Mouse (Mus musculus) left cerebral cortex, postnatal 36 days (tissue): ENCODE measurements around the gene 1700025G04Rik. TPM values are rescaled to one million over a fixed set of nuclear protein-coding genes. Genes with fewer than 3 reads are reported as not detected.

Experiments used
- DNase-seq, 2 experiments: peaks; one replicate each; pipeline ENCODE4 v3.0.0; 2021 to 2022; ENCODE audit warnings: low spot score in 2 of 2, mixed read lengths in 1 of 2
- intact Hi-C: fragments of 180-260 bp; cut with DNase I; formaldehyde crosslinking; loops from one replicate; pipeline ENCODE4 v1.15.1; 2025
- total RNA-seq, 2 experiments: library from RNA; stranded (reverse); gene quantifications; 2 replicates each; pipeline ENCODE4 v1.2.3; 2021

Gene 1700025G04Rik
- total RNA-seq, 2 experiments from 2014 or later: 70.8 to 75.8 TPM

DNA sequence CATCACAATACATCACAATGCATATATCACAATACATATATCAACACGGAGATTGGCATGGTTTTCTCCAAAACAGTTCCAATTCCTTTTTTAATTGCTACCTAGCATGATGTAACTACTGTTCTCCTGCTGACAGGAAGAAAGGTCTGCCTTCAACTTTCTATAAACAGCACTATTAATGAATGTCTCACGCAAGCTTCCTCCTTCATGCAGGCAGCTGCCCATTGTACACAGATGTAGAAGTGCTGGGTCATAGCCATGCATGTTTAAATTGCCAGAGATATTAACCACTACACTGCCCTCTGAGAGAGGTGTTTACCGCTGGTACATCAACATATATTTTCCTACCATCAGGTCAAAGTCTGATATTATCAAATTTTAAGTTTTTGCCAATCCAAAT is 113.1 kb downstream of the 1700025G04Rik start:
- DNase-seq: no peak
- intact Hi-C loops: no loop called here

DNA sequence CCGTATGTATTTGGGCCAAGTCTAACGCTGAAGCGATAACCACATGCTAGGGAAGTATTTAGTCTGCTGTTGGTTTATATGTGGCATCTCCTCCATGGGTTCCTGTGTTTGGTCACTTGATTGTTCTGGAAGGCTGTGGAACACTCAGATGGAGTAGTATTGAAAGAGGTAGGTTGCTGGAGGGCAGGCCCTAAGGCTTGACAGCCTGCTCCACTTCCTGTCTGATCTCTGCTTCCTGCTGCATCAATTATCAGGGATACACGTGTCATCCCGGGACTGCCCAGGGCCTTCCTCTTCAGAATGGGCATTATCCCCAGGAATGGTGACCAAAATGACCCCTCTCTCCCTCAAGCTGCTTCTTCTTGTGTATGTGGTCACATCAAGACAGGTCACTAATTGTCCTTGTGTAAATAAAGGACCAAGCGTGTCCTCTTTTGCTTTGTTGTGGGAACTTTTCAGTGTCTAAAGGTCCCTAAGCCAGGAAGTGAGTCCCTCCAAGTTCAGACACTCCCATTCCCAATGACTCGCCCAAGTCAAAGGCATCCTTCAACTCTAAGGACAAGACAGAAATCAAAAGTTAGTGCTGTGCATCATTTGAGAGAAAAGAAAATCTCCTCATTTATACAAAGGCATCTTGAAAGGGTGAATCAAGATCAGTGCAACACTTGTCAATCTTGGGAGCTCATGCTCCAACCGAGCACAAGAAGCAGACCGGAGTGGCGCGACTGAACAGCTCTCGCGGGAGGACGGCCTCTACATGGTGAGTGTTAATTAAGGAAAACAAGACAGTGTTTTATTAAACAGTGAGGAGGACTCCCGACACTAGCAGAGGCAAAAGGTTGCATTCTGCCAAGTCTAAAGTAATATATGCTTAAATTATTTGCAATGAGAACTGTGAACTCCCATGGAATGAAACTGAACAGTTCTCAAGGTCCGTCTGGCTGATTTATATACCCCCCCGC is 114.2 kb downstream of the 1700025G04Rik start:
- no peak for DNase-seq
- intact Hi-C loops: no loop called here

DNA sequence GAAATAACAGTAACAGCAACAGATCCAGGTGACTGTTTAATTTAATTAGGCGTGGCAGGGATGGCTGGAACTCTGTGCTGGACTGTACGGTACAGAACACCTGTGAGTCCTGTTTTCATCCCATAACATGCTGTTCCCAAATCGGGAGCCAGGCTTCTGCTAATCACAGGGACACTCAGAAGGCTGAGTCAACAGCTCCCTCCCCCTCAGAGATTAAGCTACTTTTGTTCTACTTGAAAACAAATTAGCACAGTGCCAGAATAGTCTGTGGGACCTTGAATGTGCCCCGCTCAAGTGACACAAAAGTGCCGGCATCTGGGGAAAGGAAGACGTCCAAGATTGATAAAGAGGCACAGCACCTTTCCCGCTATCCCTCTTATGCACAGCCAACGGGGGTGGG is 115.0 kb downstream of the 1700025G04Rik start:
- intact Hi-C loops: no loop called here
- DNase-seq: no peak

DNA sequence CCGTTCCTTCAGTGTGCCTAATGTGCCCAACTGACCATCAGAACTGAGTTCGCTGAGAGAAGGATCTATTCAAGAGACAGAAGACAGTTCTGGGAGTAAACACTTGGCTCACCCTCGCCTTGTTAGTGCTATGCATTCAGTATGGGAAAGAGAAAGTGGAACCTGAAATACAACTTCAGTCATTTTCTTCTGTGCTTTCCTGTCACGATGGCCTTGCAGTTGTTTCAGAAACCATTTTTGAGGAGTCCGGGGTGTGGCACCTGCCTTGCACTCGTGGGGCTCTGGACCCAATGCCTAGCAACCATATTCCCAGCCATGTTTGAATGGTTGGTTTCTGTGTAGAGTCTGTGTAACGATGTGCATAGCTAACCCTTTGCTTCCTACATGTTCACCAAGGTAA is 115.5 kb downstream of the 1700025G04Rik start:
- DNase-seq: no peak
- intact Hi-C loops: no loop called here

DNA sequence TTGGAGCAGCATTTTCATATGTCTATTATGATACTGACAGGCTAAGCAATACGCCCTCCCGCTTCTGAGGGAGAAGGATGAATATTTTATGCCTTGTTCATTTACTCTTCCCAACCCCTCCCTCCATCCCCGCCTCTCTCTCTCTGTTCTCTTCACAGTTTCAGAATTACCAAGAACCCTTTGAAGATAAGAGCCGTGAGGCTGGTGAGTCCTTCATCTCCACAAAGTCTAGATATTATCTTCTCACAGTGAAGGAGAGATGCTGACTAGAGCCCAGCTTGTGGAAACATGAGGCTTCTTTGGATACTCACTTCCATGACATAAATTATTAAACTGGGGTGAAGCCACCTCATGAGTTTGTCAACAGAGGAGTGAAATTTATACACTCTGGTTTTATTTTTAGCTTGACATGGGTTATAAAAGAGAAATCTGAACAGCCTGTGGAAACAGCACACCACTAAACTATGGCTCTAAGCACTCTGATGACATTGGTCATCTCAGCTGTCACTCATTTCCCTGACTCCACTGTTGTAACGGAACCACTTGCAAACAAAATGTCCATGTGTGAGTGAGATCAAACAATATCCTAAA is 116.7 kb downstream of the 1700025G04Rik start:
- intact Hi-C loops: no loop called here
- DNase-seq: no peak

DNA sequence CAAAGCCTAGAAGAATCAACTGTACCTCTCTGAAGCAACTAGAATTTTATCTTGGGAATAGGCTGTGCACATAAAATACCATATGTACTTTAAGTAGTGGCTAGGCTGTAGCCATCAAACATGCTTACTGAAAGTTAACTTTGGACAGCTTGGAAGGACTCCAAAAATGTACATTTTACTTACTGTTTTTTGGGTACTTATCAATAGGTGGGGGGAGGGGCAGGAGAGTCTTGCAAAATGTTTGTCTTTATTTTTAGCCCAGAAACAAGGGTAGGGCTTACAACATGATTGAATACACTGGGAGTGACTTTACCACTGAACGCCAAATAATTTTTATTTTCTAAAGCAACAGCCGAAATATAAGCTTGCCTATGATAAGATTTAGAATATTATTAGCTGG is 118.3 kb downstream of the 1700025G04Rik start:
- no peak for DNase-seq
- intact Hi-C loops: no loop called here

DNA sequence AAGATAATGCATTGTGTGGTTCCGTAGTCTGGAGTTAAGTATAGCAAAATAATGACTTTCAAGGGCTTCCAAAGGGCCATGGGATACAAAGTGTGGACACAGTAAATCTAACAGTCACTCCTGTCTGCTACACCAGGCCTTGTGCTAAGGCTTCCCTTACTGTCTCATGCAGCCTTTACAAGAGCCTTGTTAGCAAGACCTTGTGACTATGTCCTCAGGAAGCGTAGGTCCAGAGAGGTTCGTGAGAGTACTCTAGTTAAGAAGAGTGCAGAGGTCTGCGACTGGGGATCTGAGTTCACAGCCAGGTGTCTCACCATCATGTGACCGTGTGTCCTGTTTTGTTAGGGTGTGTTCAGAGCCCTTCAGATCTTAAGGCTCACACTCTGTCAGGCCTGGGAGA is 121.8 kb downstream of the 1700025G04Rik start:
- no peak for DNase-seq
- intact Hi-C loops: no loop called here

DNA sequence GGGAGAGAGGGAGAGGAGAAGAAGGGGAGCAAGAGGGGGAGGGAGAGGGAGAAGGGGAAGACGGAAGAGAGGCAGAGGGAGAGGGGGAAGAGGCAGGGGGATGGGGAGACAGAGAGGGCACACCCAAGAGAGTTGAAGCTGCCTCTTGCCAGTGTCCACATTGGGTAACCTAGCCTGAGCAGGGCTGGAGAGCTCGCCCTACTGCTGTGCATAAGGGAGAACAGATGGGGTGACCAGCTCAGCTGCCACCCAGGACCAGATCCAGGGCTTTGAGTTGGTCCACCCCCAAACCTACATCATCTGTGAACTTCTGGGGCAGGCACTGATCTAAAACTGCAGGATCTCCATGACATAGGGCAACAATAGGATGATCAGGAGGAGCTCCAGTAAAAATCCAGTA is 125.1 kb downstream of the 1700025G04Rik start:
- DNase-seq: no peak
- intact Hi-C loops: no loop called here

DNA sequence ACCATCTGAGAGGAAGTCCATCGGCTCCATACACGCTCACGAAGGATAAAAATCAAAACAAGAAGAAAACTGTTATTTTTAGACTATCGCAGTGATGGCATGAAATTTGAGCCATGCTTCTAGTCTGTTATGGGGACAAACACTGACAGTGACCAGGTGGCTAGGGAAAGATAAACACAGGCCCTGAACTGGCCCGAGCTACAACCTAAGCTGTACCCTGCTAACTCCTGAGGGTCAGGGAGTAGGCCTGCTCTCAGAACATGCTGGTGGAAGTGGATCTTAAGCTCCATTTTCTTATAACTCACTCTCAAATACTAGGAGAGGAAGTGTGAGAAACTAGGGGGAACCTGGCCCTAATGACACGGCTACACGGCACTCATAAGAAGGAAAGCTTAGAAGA is 126.7 kb downstream of the 1700025G04Rik start:
- intact Hi-C loops: no loop called here
- no peak for DNase-seq

DNA sequence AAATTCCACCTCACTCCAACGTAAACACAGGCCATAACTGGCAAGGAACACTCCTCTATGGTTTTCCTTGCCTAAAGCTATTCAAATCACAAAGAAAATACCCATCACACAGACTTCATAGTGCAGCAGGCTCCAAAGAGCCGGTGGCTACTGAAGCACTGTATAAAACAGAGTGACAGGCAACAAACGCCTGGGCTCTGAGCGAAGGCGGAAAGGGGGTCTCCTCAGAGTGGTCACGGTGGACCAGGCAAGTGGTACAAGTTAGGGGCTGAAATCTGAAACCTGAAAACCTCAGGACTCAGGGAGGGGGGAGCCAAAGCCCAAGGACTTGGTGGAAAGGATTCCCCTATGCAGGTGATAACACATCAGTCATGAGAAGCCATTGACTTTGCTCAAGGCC is 127.8 kb downstream of the 1700025G04Rik start:
- intact Hi-C loops: no loop called here
- no peak for DNase-seq

DNA sequence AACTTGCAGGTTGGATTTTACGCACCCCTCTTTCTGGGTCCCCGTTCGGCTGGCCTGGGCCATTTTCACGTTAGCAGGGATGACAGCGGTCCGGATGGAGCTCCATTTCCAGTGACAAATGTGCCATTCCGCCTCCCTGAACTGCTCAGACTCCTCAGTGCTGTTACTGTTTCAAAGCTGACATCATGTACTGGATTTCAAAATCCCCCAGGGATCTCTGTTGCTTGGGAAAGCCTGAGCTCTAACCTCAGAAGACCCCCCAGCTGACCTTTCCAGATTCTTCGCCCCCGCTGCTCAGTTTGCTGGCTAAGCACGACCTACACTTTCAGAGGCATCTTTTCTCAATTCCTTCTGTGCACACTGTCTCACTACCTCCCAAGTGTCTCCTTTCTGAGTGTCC is 128.7 kb downstream of the 1700025G04Rik start:
- no peak for DNase-seq
- intact Hi-C loops: no loop called here

DNA sequence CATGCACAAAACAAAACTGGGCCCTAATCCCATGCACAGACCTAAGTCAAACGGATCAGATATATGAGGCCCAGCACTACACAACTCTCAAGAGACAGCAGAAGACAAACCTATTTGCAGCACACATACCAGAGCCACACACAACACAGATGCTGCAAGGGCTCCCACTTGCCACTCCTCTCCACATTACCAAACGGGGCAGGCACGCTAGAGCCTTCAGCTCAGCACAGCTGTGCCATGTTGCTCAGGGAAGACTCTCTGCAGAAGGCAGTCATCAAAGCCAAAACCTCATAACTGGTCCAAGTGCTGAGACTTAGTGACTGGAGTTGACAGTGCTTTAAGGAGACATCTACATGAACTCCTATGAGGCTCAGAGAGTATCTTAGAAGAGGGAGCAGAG is 130.9 kb downstream of the 1700025G04Rik start:
- no peak for DNase-seq
- intact Hi-C loops: no loop called here

DNA sequence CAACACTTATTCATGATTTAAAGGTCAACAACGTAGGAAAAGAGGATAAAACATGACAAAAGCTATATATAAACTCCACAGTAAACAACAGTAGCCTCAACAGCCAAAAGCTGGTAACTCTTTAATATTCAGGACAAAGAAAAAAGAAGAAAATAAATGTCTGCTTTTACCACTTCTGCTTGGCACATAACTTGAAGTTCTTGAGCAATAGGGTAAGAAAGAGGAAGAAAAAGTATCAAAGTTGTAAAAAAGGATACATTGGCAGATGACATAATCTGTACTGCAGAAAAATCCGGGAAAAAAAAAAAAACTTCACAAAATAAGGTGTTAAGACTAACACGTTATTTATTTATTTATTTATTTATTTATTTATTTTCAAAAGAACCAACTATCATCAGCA is 131.5 kb downstream of the 1700025G04Rik start:
- DNase-seq: no peak
- intact Hi-C loops: no loop called here

DNA sequence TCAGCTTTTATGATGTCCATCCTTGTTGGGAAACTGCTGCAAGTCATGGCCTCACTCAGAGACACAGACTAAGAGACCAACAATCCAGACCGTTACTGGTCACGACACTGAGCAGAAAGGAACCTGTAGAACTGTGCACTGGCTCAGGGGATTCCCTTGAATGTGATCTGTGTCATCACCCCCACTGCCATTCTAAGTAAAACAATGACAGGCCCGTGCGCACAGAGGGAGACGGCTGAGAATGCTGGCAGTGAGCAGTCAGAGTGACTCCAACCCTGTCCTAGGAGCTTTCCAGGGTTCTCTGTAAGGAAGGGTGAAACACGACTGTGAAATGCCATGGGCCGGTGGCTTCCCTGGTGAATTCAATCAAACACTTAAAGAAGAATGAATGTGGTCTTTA is 132.3 kb downstream of the 1700025G04Rik start:
- DNase-seq: no peak
- intact Hi-C loops: no loop called here

DNA sequence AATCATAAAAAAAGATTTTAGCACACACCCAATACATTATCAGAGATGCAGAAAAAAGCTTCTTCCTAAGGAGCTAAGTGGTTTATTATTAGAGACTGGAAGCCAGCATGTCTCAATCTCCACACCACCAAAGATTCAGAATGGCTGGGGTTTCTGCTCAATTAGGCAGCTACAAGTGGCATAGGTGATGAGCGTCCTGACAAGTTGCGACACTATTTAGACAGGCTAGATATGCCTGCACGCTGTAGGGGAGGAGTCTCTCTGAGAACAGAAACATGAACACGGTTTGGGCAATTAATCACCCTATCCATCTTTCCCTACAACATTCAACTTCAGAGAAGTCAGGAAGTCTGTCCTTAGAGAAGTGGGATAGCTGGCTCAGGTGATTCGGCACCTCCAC is 134.1 kb downstream of the 1700025G04Rik start:
- intact Hi-C loops: no loop called here
- no peak for DNase-seq

DNA sequence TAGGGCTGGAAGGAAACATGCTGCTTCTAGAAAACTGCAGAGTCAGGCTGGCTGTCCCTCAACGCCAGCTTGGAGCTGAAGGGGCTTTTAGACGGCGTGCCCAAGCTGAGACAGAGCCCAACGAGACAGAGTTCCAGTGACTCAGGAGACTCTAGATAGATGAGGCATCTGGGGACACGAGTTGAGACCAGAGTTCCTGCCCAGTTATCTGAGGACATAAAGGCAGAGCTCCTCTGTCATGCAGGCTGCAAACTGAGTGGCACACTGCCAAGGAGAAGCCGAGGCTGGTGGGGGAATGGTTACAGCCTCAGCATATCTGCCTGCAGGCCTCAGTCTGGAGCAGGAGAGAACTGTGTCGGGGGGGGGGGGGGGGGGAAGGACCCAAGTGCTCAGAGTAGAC is 136.4 kb downstream of the 1700025G04Rik start:
- intact Hi-C loops: no loop called here
- DNase-seq: peak; percentile 52 to 63

DNA sequence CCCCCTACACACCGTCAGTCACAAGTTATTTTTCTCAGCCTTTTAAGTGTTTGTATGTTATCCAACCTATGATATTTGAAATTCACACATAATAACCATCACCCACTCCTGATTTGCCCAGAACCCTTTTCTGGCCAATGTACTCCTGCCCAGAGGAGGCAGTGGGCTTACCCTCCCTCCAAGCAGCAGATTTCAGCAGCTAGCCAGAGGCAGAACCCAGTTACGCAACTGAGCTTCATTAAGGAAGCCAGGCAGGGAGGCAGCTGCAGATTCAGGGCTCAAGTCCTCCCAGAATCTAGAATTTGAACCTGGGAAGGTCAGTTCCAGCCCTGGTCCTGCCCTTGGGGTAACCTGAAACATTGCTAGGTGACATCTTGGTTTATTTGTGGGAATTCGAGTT is 141.9 kb downstream of the 1700025G04Rik start:
- DNase-seq: no peak
- intact Hi-C loops: no loop called here

DNA sequence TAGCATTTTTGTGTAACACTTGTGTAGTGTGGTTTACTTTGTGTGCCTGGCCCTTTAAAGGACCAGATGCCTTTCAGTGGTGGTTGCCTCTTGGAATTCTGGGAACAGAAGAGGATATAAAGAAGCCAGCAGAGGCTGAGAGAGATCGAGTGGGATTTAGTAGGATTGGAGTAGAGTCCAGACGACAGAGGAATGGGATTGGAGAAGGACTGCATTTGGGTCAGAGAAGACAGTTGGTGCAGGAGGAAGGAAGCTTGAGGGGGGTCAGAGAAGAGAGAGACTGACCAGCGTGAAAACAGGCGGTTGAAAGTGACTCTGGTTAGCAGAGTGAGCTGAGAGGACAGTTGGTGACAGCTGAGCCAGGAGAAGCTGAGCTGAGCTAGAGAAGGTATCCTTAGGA is 142.4 kb downstream of the 1700025G04Rik start:
- no peak for DNase-seq
- intact Hi-C loops: no loop called here

DNA sequence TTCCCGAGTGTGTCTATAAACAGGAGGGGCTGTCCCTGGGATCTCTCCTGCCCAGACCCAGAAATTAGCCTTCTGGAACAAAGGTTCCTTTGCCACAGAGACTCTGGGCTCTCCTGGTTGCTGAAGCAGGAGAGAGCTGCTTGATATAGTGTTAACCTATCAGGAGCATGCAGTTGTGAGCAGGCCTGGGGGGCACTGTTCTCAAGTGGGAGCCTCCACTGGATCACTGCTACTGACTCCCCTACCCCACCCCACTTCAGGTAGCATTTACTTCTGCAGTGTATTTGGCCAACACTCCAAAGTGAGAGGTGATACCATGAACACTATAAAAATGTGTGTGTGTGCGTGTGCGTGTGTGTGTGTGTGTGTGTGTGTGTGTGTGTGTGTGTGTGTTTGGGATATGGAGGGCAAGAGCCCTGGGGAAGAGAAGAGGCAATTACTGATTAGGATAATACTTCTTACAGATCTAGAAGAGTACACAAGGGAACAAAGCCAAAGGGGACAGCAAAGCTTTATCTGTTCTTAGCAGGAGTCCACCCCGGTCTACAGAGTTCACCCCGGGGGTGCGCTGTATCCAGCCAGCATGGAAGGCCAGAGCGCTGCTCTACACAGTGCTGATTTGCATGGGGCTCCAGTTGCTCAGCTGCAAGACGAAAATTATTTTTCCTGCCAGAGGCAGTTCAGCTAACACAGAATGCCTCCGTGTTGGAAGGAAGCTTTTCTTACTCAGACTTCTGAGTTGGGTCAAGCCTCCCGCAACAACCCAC is 145.3 kb downstream of the 1700025G04Rik start:
- no peak for DNase-seq
- intact Hi-C loops: no loop called here

DNA sequence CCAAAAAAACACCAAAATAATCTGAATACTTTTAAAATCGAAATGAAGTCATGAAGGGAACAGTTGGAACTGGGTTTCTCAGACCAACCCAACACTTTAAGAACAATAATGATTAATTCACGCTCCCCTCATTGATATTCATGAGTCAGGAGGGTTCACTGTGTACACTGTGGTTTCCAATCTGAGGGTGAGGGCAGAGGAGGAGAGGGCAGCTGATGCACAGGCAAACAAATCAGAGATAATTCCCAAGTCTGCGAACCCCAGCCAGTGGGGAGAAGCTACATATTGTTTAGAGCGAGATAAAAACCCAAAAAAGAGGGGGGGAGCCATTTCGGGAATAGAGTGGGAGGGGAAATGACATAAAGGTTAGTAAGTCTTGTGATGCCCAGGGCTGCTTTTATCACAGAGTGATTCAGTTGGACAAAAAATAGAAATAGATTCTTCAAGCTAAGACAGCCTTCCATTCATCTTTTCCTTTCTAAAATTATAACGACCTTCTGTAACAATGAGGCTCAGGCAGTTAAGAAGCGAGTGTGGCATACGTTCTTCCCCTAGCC is 146.2 kb downstream of the 1700025G04Rik start:
- intact Hi-C loops: no loop called here
- no peak for DNase-seq
